19 mouse cellular contexts compared by ENCODE assay signal in the genomic region with DNA sequence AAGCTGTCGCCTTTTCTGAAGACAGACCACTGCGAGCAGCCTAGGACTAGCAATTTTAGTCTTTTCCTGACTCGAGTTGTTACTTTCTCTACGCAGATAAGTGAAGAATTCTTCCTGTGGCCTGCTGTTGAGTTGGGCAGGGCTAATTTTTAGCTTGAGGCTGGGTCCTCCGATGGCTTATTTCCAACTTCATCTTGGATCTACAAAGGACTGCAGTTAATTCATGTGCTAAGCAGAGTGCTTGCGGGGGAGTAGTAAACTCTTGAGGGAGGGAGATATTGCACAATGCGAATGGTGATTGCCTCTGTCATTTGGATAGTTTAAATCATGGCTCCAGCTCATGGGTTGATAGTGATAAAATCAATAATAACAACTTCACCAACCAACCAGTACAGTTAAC.
DNase-seq lines count a peak whose midpoint lies in the region; ATAC-seq lines count a peak whose summit lies in the region.
"Had no signal": no experiment of that assay in that cellular context is flagged by ENCODE, and none has a peak within 500 bp of the region (broad histone marks: within the 10 kb centered on the region; RNA-seq: fewer than 3 reads in every experiment).

No protein-coding gene starts in this region.

- H3K4me3 ChIP-seq in forebrain, embryonic 13.5 days: no peak overlapping the region
- H3K4me3 ChIP-seq in forebrain, embryonic 12.5 days (replicated peaks): no peak overlapping the region
- H3K4me3 ChIP-seq in kidney, embryonic 15.5 days (replicated peaks): no peak overlapping the region
- H3K4me3 ChIP-seq in lung, embryonic 16.5 days (ENCODE audit: low read length): no peak overlapping the region
- no peak overlapping the region for H3K4me3 ChIP-seq in limb, embryonic 15.5 days

- no peak overlapping the region for H3K9ac ChIP-seq in forebrain, embryonic 13.5 days
- no peak overlapping the region for H3K9ac ChIP-seq in forebrain, embryonic 12.5 days
- H3K9ac ChIP-seq in kidney, embryonic 15.5 days: no peak overlapping the region
- H3K9ac ChIP-seq in lung, embryonic 16.5 days (ENCODE audit: low read length): no peak overlapping the region
- H3K9ac ChIP-seq in limb, embryonic 15.5 days: no peak overlapping the region

- WGBS in forebrain, embryonic 13.5 days: 70% methylated on average over 7 of the region's 7 CpGs
- 82% methylated on average over 7 of the region's 7 CpGs for WGBS in forebrain, embryonic 12.5 days
- WGBS in kidney, embryonic 15.5 days: 55% methylated on average over 7 of the region's 7 CpGs
- 58% methylated on average over 7 of the region's 7 CpGs for WGBS in lung, embryonic 16.5 days
- 83% methylated on average over 7 of the region's 7 CpGs for WGBS in limb, embryonic 15.5 days

- DNase-seq in kidney, adult 9 months: no peak
- no peak for DNase-seq in lung, postnatal 10 days
- no peak for DNase-seq in adrenal gland, postnatal 36 days
- DNase-seq: adrenal gland, adult 2 months; cerebellum, adult 11 months; cerebellum, postnatal 14 days; embryo, embryonic 11 days; gastrocnemius, postnatal 25 days; heart, postnatal 14 days; lung, adult 18-20 months; right cerebral cortex, postnatal 25 days; thymus, postnatal 4 days had no signal

- no peaks in the 10 kb centered on the region for H3K9me3 ChIP-seq in forebrain, embryonic 13.5 days (replicated peaks)
- no peaks in the 10 kb centered on the region for H3K9me3 ChIP-seq in forebrain, embryonic 12.5 days
- no peaks in the 10 kb centered on the region for H3K9me3 ChIP-seq in kidney, embryonic 15.5 days (replicated peaks)
- no peaks in the 10 kb centered on the region for H3K9me3 ChIP-seq in lung, embryonic 16.5 days (ENCODE audit: control insufficient read depth, low read length)
- H3K9me3 ChIP-seq in limb, embryonic 15.5 days: no peaks in the 10 kb centered on the region

- no peaks in the 10 kb centered on the region for H3K27me3 ChIP-seq in forebrain, embryonic 13.5 days
- no peaks in the 10 kb centered on the region for H3K27me3 ChIP-seq in forebrain, embryonic 12.5 days
- H3K27me3 ChIP-seq in kidney, embryonic 15.5 days: no peaks in the 10 kb centered on the region
- H3K27me3 ChIP-seq in lung, embryonic 16.5 days (ENCODE audit: control insufficient read depth, insufficient read depth, low read depth, low read length): no peaks in the 10 kb centered on the region
- H3K27me3 ChIP-seq in limb, embryonic 15.5 days: no peaks in the 10 kb centered on the region

- H3K27ac ChIP-seq in forebrain, embryonic 13.5 days: peak overlapping the region; percentile 48; the same call in 1 of the 2 replicates
- H3K27ac ChIP-seq in forebrain, embryonic 12.5 days: no peak overlapping the region
- H3K27ac ChIP-seq in kidney, embryonic 15.5 days: peak overlapping the region; percentile 46; the same call in 1 of the 2 replicates
- peak overlapping the region; percentile 57 for H3K27ac ChIP-seq in lung, embryonic 16.5 days (ENCODE audit: low read length)
- H3K27ac ChIP-seq in limb, embryonic 15.5 days: peak overlapping the region; percentile 54
- H3K27ac ChIP-seq: hindbrain, postnatal 0 days had no signal

- no peak overlapping the region for H3K4me2 ChIP-seq in forebrain, embryonic 13.5 days
- no peak overlapping the region for H3K4me2 ChIP-seq in forebrain, embryonic 12.5 days
- H3K4me2 ChIP-seq in kidney, embryonic 15.5 days: no peak overlapping the region
- H3K4me2 ChIP-seq in lung, embryonic 16.5 days (ENCODE audit: low read depth, low read length): no peak overlapping the region
- H3K4me2 ChIP-seq in limb, embryonic 15.5 days: no peak overlapping the region
- H3K4me2 ChIP-seq: heart, embryonic 11.5 days had no signal

- peaks cover 15% of the 10 kb centered on the region for H3K4me1 ChIP-seq in forebrain, embryonic 13.5 days
- no peaks in the 10 kb centered on the region for H3K4me1 ChIP-seq in forebrain, embryonic 12.5 days
- H3K4me1 ChIP-seq in kidney, embryonic 15.5 days: peaks cover 21% of the 10 kb centered on the region
- H3K4me1 ChIP-seq in lung, embryonic 16.5 days (replicated peaks; ENCODE audit: control insufficient read depth, insufficient read depth, low read length): peaks cover 21% of the 10 kb centered on the region; the same call in 1 of the 2 replicates
- no peaks in the 10 kb centered on the region for H3K4me1 ChIP-seq in limb, embryonic 15.5 days

- peaks cover 52% of the 10 kb centered on the region for H3K36me3 ChIP-seq in forebrain, embryonic 13.5 days (ENCODE audit: poor library complexity, severe bottlenecking)
- peaks cover 44% of the 10 kb centered on the region for H3K36me3 ChIP-seq in forebrain, embryonic 12.5 days (replicated peaks)
- H3K36me3 ChIP-seq in kidney, embryonic 15.5 days: peaks cover 71% of the 10 kb centered on the region
- peaks cover 9% of the 10 kb centered on the region for H3K36me3 ChIP-seq in lung, embryonic 16.5 days (ENCODE audit: control insufficient read depth, insufficient read depth, low read length)
- H3K36me3 ChIP-seq in limb, embryonic 15.5 days: peaks cover 65% of the 10 kb centered on the region

- ATAC-seq in forebrain, embryonic 13.5 days: no peak
- no peak for ATAC-seq in forebrain, embryonic 12.5 days (ENCODE audit: low FRiP score)
- ATAC-seq in kidney, embryonic 15.5 days (replicated peaks; ENCODE audit: low FRiP score): no peak
- ATAC-seq in lung, embryonic 16.5 days (ENCODE audit: low read depth): peak; percentile 29; the same call in 1 of the 2 replicates
- ATAC-seq in limb, embryonic 15.5 days (ENCODE audit: insufficient number of reproducible peaks, low FRiP score, low TSS enrichment, low read depth): no peak
- ATAC-seq: hindbrain, postnatal 0 days had no signal
